Mouse (Mus musculus) forebrain, embryonic 16.5 days (tissue): ENCODE data around the gene Ccdc28b. TPM values are rescaled to one million over a fixed set of nuclear protein-coding genes. Genes with fewer than 3 reads are reported as not detected.

ENCODE experiments used
- ATAC-seq: fragments of 200-750 bp; cut with Nextera tagmentation; 2 replicates; pipeline ENCODE4 v1.8.0; 2017; ENCODE audit warnings: mild to moderate bottlenecking, moderate library complexity
- H3K27ac ChIP-seq: fragments of 300-500 bp; sonication (generic); 2 replicates; pipeline ENCODE4 v1.5.1; 2014; ENCODE audit warnings: low read length, control low read depth
- H3K27me3 ChIP-seq: fragments of 300-500 bp; sonication (generic); replicated peaks from 2 replicates; pipeline ENCODE4 v1.6.1; 2014; ENCODE audit warnings: low read length; ENCODE audit not compliant: control insufficient read depth, insufficient read depth
- H3K36me3 ChIP-seq: fragments of 300-500 bp; sonication (generic); 2 replicates; pipeline ENCODE4 v1.6.1; 2014; ENCODE audit not compliant: control insufficient read depth, insufficient read depth
- H3K4me1 ChIP-seq: fragments of 300-500 bp; sonication (generic); replicated peaks from 2 replicates; pipeline ENCODE4 v1.6.1; 2014; ENCODE audit warnings: low read length; ENCODE audit not compliant: control insufficient read depth, insufficient read depth
- H3K4me2 ChIP-seq: fragments of 300-500 bp; sonication (generic); 2 replicates; pipeline ENCODE4 v1.6.1; 2014; ENCODE audit warnings: mild to moderate bottlenecking, low read length, control low read depth
- H3K4me3 ChIP-seq: fragments of 300-500 bp; sonication (generic); replicated peaks from 2 replicates; pipeline ENCODE4 v1.5.1; 2014; ENCODE audit warnings: mild to moderate bottlenecking, low read length, control low read depth
- H3K9ac ChIP-seq: fragments of 300-500 bp; sonication (generic); replicated peaks from 2 replicates; pipeline ENCODE4 v1.6.1; 2014; ENCODE audit warnings: low read depth, low read length, control low read depth
- H3K9me3 ChIP-seq: fragments of 300-500 bp; sonication (generic); 2 replicates; pipeline ENCODE4 v1.6.1; 2016; ENCODE audit warnings: low read length; ENCODE audit not compliant: control insufficient read depth
- WGBS: fragments of 180-500 bp; shearing (Covaris S2); extraction: QIAGEN DNeasy Blood & Tissue Kit; methylation state at CpG from one replicate; pipeline ENCODE4 v1.1.7; 2014; 5-methylcytosine and 5-hydroxymethylcytosine counted together
- polyA plus RNA-seq: library from polyadenylated mRNA; unstranded; fragments of >200 nt; fragmentation: Nextera tagmentation; extraction: Ambion mirVana; gene quantifications from 2 replicates; pipeline ENCODE4 v1.2.1, GENCODE M21; 2015

The Ccdc28b gene
- polyA plus RNA-seq, 1 experiment from 2014 or later: 133 TPM

- H3K4me2 ChIP-seq: peak overlapping the region; percentile 78
- H3K27me3 ChIP-seq: no peaks in the 10 kb centered on the region
- H3K27ac ChIP-seq: peak overlapping the region; percentile 92; the same call in 1 of the 2 replicates
- H3K9me3 ChIP-seq: no peaks in the 10 kb centered on the region
- peaks cover 37% of the 10 kb centered on the region for H3K4me1 ChIP-seq
- H3K36me3 ChIP-seq: no peaks in the 10 kb centered on the region
- H3K4me3 ChIP-seq: peak overlapping the region; percentile 74
- ATAC-seq: no peak
- 90% methylated on average over 5 of the region's 5 CpGs for WGBS
- peak overlapping the region; percentile 92 for H3K9ac ChIP-seq
Measured at GRCm38 (mm10) chr4:129618031-129618430, 5.7 kb downstream of the Ccdc28b start.

GRCm38 (mm10) chr4:129617121-129617641 is 6.6 kb downstream of the Ccdc28b start:
- no peak overlapping the region for H3K4me2 ChIP-seq
- no peak overlapping the region for H3K27ac ChIP-seq
- H3K4me3 ChIP-seq: no peak overlapping the region
- 95% methylated on average over 7 of the region's 7 CpGs for WGBS
- peaks cover 28% of the 10 kb centered on the region for H3K4me1 ChIP-seq
- no peak for ATAC-seq
- H3K36me3 ChIP-seq: no peaks in the 10 kb centered on the region
- no peaks in the 10 kb centered on the region for H3K9me3 ChIP-seq
- no peaks in the 10 kb centered on the region for H3K27me3 ChIP-seq
- H3K9ac ChIP-seq: no peak overlapping the region

- 96% methylated on average over 3 of the region's 3 CpGs for WGBS
- no peak overlapping the region for H3K27ac ChIP-seq
Measured at GRCm38 (mm10) chr4:129616631-129617030, 7.1 kb downstream of the Ccdc28b start.

GRCm38 (mm10) chr4:129615801-129616290 is 7.9 kb downstream of the Ccdc28b start:
- WGBS: 90% methylated on average over 9 of the region's 9 CpGs
- no peak for ATAC-seq

More at GRCm38 (mm10) chr4:129616631-129617030, 7.1 kb downstream of the Ccdc28b start:
- no peak overlapping the region for H3K9ac ChIP-seq
- H3K4me2 ChIP-seq: no peak overlapping the region
- H3K36me3 ChIP-seq: no peaks in the 10 kb centered on the region
- H3K27me3 ChIP-seq: no peaks in the 10 kb centered on the region
- no peak for ATAC-seq
- H3K9me3 ChIP-seq: no peaks in the 10 kb centered on the region
- no peak overlapping the region for H3K4me3 ChIP-seq
- H3K4me1 ChIP-seq: peaks cover 23% of the 10 kb centered on the region

GRCm38 (mm10) chr4:129614093-129614492 is 9.7 kb downstream of the Ccdc28b start, which contains the start of gene Dcdc2b:
Gene Dcdc2b, minus strand, starts transcription at chr4:129614257.
- Histone ChIP-seq H3K9me3 (no peaks in the 10 kb centered on the region), H3K27ac (no peak within 1 kb of the TSS), H3K4me3 (no peak within 1 kb of the TSS), H3K4me1 (peaks cover 18% of the 10 kb centered on the region), H3K27me3 (no peaks in the 10 kb centered on the region), H3K36me3 (no peaks in the 10 kb centered on the region), H3K9ac (no peak within 1 kb of the TSS), H3K4me2 (no peak within 1 kb of the TSS)
- WGBS: 74% methylated on average over 6 of the region's 6 CpGs
- no peak for ATAC-seq

More at GRCm38 (mm10) chr4:129615801-129616290, 7.9 kb downstream of the Ccdc28b start:
- Histone ChIP-seq H3K9me3 (no peaks in the 10 kb centered on the region), H3K4me1 (peaks cover 21% of the 10 kb centered on the region), H3K9ac (no peak overlapping the region), H3K27me3 (no peaks in the 10 kb centered on the region), H3K27ac (no peak overlapping the region), H3K4me3 (no peak overlapping the region), H3K36me3 (no peaks in the 10 kb centered on the region), H3K4me2 (no peak overlapping the region)

GRCm38 (mm10) chr4:129610472-129610871 is 13.3 kb downstream of the Ccdc28b start:
- no peak overlapping the region for H3K9ac ChIP-seq
- H3K4me2 ChIP-seq: no peak overlapping the region
- no peaks in the 10 kb centered on the region for H3K9me3 ChIP-seq
- no peak overlapping the region for H3K4me3 ChIP-seq
- peaks cover 15% of the 10 kb centered on the region for H3K36me3 ChIP-seq
- 55% methylated on average over 4 of the region's 4 CpGs for WGBS
- H3K27me3 ChIP-seq: no peaks in the 10 kb centered on the region
- H3K4me1 ChIP-seq: peaks cover 5% of the 10 kb centered on the region
- ATAC-seq: no peak
- H3K27ac ChIP-seq: no peak overlapping the region

- H3K27ac ChIP-seq: no peak overlapping the region
- peaks cover 5% of the 10 kb centered on the region for H3K4me1 ChIP-seq
- H3K4me3 ChIP-seq: no peak overlapping the region
- H3K9me3 ChIP-seq: no peaks in the 10 kb centered on the region
- peaks cover 15% of the 10 kb centered on the region for H3K36me3 ChIP-seq
- WGBS: 77% methylated on average over 4 of the region's 4 CpGs
- ATAC-seq: no peak
- no peak overlapping the region for H3K9ac ChIP-seq
- H3K27me3 ChIP-seq: no peaks in the 10 kb centered on the region
- H3K4me2 ChIP-seq: no peak overlapping the region
Measured at GRCm38 (mm10) chr4:129610026-129610425, 13.7 kb downstream of the Ccdc28b start.

GRCm38 (mm10) chr4:129609139-129609631 is 14.6 kb downstream of the Ccdc28b start:
- Histone ChIP-seq H3K9me3 (no peaks in the 10 kb centered on the region), H3K4me3 (no peak overlapping the region), H3K4me1 (peaks cover 4% of the 10 kb centered on the region), H3K9ac (no peak overlapping the region), H3K4me2 (no peak overlapping the region), H3K27ac (no peak overlapping the region), H3K27me3 (no peaks in the 10 kb centered on the region), H3K36me3 (peaks cover 15% of the 10 kb centered on the region)
- ATAC-seq: no peak
- WGBS: 89% methylated on average over 12 of the region's 12 CpGs

- Histone ChIP-seq H3K4me1 (no peaks in the 10 kb centered on the region), H3K36me3 (peaks cover 19% of the 10 kb centered on the region), H3K9ac (peak overlapping the region; percentile 49), H3K27ac (no peak overlapping the region), H3K9me3 (no peaks in the 10 kb centered on the region), H3K4me3 (no peak overlapping the region), H3K27me3 (no peaks in the 10 kb centered on the region), H3K4me2 (no peak overlapping the region)
- WGBS: 37% methylated on average over 7 of the region's 7 CpGs
- ATAC-seq: peak; percentile 89
Measured at GRCm38 (mm10) chr4:129608426-129609025, 15.2 kb downstream of the Ccdc28b start.
